Mouse (Mus musculus) olfactory bulb, adult 2 months (tissue): ENCODE measurements around the gene Irak1bp1.

ENCODE experiments used
- CTCF ChIP-seq: fragments of 200-500 bp; IDR thresholded peaks from 2 replicates; pipeline ENCODE4 v1.5.1; 2012; ENCODE audit warnings: low read depth, mild to moderate bottlenecking, low read length, moderate library complexity; ENCODE audit not compliant: insufficient read depth
- POLR2A ChIP-seq: fragments of 200-500 bp; IDR thresholded peaks from 2 replicates; pipeline ENCODE4 v1.6.1; 2012; ENCODE audit warnings: mild to moderate bottlenecking, low read depth, low read length, moderate library complexity; ENCODE audit not compliant: insufficient read depth

DNA sequence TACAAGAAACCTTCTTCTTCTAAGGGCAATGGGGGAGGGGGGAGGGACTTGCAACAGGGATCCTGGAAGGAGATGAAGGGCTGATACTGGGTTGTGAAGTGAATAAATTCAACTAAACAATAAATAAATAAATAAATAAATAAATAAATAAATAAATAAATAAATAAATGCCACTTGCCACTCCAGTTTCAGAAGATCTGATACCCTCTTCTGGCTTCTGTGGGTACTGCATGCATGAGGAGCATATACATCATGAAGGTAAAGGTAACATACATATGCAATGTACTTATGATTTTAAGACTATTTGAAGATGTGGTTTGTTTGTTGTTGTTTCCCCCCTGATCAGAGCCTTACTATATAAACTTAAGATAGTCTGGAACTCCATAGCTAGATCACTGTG is 54.8 kb downstream of the Irak1bp1 start:
- TF ChIP-seq CTCF (no peak), POLR2A (no peak)
